Mouse (Mus musculus): ENCODE results near the gene Casc3.

The Casc3 gene

DNA sequence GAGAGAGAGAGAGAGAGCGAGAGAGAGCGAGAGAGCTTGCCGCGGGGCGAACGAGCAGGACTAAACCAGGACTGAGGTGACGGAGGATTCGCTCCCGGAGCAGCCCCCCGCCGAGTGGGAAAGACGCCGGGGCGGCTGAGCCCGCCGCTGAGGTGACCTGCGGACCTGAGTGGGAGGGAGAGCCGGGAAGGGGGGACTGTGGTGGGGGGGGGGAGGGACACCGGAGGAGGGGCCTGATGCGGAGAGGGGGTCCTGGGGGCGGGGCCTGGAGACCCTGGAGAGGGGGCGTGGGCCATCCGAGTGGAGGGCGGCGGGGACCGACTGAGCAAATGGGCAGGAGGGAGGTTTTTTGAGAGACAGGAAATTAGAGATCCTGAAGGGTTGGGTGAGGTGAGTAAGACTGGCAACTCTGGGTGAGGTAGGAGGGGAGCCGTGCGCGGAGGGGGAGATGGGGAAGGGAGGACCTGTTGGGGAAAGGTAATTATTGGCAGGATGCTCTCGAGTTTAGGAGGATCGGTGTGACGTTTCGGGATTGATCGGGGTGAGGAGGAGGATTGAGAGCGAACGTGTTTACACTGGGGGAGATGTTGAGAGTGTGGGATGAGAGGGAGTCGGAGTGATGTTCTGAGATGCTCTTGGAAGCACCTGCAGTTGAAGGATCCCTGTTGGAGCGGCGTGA is 59.2 kb downstream of the Casc3 start:
- peak in 1 of 2 experiments; percentile 83 for DNase-seq (ENCODE audit: inconsistent age in 2 of 2, low spot score in 1 of 2)

GRCm38 (mm10) chr11:98867293-98867692 is 62.6 kb downstream of the Casc3 start:
- DNase-seq (ENCODE audit: inconsistent age in 2 of 2, low spot score in 1 of 2): no peak

- DNase-seq (ENCODE audit: inconsistent age in 2 of 2, low spot score in 1 of 2): peak in 1 of 2 experiments; percentile 49
These were observed 65.2 kb downstream of the Casc3 start for GRCm38 (mm10) chr11:98869906-98870305.

DNA sequence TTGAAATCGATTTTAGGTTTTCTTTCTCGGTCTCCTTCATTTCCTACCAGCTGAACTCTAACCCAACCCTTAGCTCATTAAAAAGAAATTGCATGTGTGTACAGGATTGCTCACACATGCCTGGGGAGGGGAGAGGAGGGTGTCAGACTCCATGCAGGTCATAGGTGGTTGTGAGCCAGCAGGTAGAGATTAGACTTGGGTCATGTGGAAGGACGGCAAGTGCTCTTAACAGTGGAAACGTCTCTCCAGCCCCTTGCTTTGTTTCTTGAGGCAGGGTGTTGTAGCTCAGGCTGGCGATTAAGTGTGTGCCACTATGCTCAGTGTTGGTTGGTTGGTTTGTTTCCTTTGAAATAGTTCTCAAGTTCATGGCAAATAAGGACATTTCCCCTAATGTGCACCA is 66.1 kb downstream of the Casc3 start:
- DNase-seq (ENCODE audit: inconsistent age in 2 of 2, low spot score in 1 of 2): no peak

DNA sequence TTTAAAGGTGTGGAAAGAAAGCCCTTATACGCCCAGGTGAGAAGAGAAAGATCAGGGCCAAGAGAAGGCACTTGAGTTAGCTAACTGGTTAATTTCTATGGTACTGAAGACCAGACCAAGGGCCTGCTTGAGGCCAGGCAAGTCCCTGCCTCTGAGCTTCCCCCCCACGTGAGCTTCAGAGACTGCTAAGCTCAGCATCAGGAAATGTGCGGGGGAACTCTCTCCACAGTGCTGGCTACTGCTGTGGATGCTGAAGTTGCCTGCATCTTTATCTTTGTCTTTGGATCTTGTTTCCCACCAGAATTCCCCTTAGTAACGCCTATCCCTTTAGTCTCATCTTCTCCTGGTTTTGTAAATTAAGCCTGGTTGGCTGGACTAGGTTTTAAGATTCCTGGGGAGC is 66.7 kb downstream of the Casc3 start:
- DNase-seq (ENCODE audit: inconsistent age in 2 of 2, low spot score in 1 of 2): no peak

GRCm38 (mm10) chr11:98872040-98872439 is 67.3 kb downstream of the Casc3 start:
- peak in 1 of 2 experiments; percentile 56 for DNase-seq (ENCODE audit: inconsistent age in 2 of 2, low spot score in 1 of 2)

DNA sequence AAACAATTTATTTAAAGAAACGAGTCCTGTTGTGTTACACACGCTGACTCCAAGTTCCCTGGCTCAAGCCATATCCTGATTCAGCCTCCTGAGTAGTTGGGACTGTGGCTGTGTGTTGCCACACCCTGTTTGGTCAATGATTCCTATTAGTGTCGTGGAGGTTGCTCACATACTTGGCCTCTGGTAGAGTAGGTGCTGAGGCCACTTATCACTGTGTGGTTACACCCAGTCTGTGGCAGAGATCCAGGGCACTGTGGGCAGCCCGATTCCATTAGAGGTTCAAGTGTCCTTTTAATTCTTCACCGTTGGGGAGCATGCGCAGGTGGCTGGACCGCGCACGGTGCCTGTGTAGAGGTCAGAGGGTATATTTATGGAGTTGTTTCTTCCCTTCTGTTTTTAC is 69.2 kb downstream of the Casc3 start:
- DNase-seq (ENCODE audit: inconsistent age in 2 of 2, low spot score in 1 of 2): no peak

GRCm38 (mm10) chr11:98877001-98877400 is 72.3 kb downstream of the Casc3 start:
- DNase-seq (ENCODE audit: inconsistent age in 2 of 2, low spot score in 1 of 2): no peak

All from adrenal gland, adult (tissue).